Mouse (Mus musculus) midbrain, embryonic 13.5 days (tissue): Measurements from ENCODE around the gene Pld6. TPM values are rescaled to one million over a fixed set of nuclear protein-coding genes. Genes with fewer than 3 reads are reported as not detected.
A peak's percentile ranks its signal among the peaks of the same experiment; 100 is the strongest.

ENCODE experiments used
- ATAC-seq: fragments of 200-750 bp; cut with Nextera tagmentation; 2 replicates; pipeline ENCODE4 v1.8.0; 2017; ENCODE audit warnings: mild to moderate bottlenecking, moderate TSS enrichment, moderate library complexity
- H3K27ac ChIP-seq: fragments of 300-500 bp; sonication (generic); 2 replicates; pipeline ENCODE4 v1.5.1; 2015; ENCODE audit warnings: inconsistent platforms, mild to moderate bottlenecking, moderate library complexity
- H3K27me3 ChIP-seq: fragments of 300-500 bp; sonication (generic); 2 replicates; pipeline ENCODE4 v1.6.1; 2015; ENCODE audit warnings: mild to moderate bottlenecking, inconsistent platforms
- H3K36me3 ChIP-seq: fragments of 300-500 bp; sonication (generic); 2 replicates; pipeline ENCODE4 v1.6.1; 2015; ENCODE audit warnings: mild to moderate bottlenecking, inconsistent platforms
- H3K4me1 ChIP-seq: fragments of 300-500 bp; sonication (generic); replicated peaks from 2 replicates; pipeline ENCODE4 v1.6.1; 2015; ENCODE audit warnings: inconsistent platforms
- H3K4me2 ChIP-seq: fragments of 300-500 bp; sonication (generic); replicated peaks from 2 replicates; pipeline ENCODE4 v1.6.1; 2015; ENCODE audit warnings: moderate library complexity, mild to moderate bottlenecking, inconsistent platforms
- H3K4me3 ChIP-seq: fragments of 300-500 bp; sonication (generic); replicated peaks from 2 replicates; pipeline ENCODE4 v1.5.1; 2015; ENCODE audit warnings: mild to moderate bottlenecking, inconsistent platforms
- H3K9ac ChIP-seq: fragments of 300-500 bp; sonication (generic); replicated peaks from 2 replicates; pipeline ENCODE4 v1.6.1; 2015; ENCODE audit warnings: mild to moderate bottlenecking, inconsistent platforms
- H3K9me3 ChIP-seq: fragments of 300-500 bp; sonication (generic); 2 replicates; pipeline ENCODE4 v1.6.1; 2016; ENCODE audit warnings: mild to moderate bottlenecking, inconsistent platforms
- WGBS: fragments of 180-500 bp; shearing (Covaris S2); methylation state at CpG from one replicate; pipeline ENCODE4 v1.1.7; 2015; 5-methylcytosine and 5-hydroxymethylcytosine counted together
- polyA plus RNA-seq: library from polyadenylated mRNA; unstranded; fragments of >200 nt; fragmentation: Nextera tagmentation; extraction: Ambion mirVana; gene quantifications from 2 replicates; pipeline ENCODE4 v1.2.1, GENCODE M21; 2015

The Pld6 gene
- 2.4 and 2.7 TPM in 2 replicates for polyA plus RNA-seq

DNA sequence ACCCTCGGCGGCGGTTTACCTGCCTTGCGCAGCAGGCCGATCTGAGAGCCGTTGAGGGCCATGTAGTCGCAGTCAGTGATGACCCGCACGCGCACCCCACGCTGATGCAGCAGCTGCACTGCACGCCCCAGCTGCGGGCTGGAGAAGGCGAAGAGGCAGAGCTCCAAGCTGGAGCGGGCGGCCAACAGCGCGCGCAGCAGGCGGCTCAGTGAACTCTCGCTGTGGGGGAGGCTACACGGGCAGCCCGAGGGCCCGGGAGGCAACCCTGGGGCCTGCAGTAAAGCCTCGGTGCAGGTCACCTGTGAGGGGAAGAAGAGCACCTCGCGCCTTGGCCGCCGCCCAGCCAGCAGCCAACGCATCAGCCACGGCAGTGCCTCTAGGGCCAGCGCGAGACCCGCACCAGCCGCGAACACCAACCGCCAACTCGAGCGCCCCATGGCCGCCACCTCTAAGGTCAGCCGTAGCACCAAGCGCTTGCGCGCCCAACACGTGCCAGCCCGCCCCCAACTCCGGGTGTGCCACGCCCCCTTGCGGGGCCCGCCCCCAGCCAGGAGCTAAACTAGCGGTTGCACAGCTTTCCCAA is at the start of gene Pld6:
TSS of gene Pld6 (minus strand) at position 447 of the 583 bp plus-strand sequence.
- Histone ChIP-seq H3K27me3 (peaks cover 18% of the 10 kb centered on the region), H3K9ac (peak within 1 kb of the TSS; percentile 59), H3K36me3 (peaks cover 13% of the 10 kb centered on the region), H3K4me3 (peak within 1 kb of the TSS; percentile 46), H3K4me1 (peaks cover 10% of the 10 kb centered on the region), H3K27ac (no peak within 1 kb of the TSS), H3K4me2 (peak within 1 kb of the TSS; percentile 88), H3K9me3 (no peaks in the 10 kb centered on the region)
- peak; percentile 85 for ATAC-seq
- WGBS: 2% methylated on average over 51 of the region's 51 CpGs

DNA sequence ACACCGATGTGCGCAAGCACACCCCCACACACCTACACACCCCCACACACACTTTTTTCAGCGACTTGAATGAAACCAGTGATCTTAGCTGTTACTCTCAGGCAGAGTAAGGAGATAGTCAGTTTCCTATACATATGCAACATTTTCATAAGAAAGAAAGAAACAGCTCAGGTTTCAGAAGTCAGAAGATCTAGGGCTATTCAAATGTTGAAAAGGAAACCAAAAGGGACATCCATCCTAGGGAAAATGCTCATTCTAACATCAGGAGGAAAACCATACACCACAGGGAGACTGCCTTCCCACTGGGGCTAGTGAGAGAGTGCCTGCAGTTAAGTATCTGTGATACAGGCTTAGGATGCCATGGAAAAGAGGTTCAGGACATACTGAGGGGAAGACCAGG is 34.2 kb upstream of the Pld6 start:
- WGBS: 88% methylated on average over 3 of the region's 3 CpGs
- no peak overlapping the region for H3K27ac ChIP-seq
- H3K4me1 ChIP-seq: no peaks in the 10 kb centered on the region
- ATAC-seq: no peak
- no peak overlapping the region for H3K9ac ChIP-seq
- no peak overlapping the region for H3K4me3 ChIP-seq
- H3K9me3 ChIP-seq: no peaks in the 10 kb centered on the region
- H3K27me3 ChIP-seq: no peaks in the 10 kb centered on the region
- H3K36me3 ChIP-seq: peaks cover 95% of the 10 kb centered on the region
- H3K4me2 ChIP-seq: no peak overlapping the region

DNA sequence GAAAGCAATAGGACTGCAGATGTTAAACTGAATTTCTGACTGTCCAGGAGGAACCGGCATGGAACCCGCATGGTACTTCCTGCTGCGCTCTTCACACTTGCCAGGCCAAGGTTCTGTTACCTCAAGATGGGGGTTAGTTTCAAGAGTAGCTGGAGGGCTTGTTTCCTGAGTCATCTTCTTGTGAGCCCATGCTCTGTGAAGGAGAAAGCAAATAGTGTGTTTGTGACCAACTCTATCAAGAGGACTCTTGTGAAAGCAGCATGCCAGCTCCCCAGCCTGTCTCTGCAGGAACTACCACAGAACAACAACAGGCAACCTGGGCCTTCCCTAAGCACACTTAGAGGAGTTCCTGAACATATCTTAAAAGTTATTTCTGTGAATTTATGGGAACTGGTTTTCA is 30.5 kb upstream of the Pld6 start:
- H3K9ac ChIP-seq: no peak overlapping the region
- no peak overlapping the region for H3K4me3 ChIP-seq
- H3K4me1 ChIP-seq: no peaks in the 10 kb centered on the region
- peaks cover 72% of the 10 kb centered on the region for H3K36me3 ChIP-seq
- WGBS: 97% methylated on average over 3 of the region's 3 CpGs
- H3K9me3 ChIP-seq: no peaks in the 10 kb centered on the region
- no peak for ATAC-seq
- H3K27me3 ChIP-seq: no peaks in the 10 kb centered on the region
- no peak overlapping the region for H3K4me2 ChIP-seq
- H3K27ac ChIP-seq: no peak overlapping the region

DNA sequence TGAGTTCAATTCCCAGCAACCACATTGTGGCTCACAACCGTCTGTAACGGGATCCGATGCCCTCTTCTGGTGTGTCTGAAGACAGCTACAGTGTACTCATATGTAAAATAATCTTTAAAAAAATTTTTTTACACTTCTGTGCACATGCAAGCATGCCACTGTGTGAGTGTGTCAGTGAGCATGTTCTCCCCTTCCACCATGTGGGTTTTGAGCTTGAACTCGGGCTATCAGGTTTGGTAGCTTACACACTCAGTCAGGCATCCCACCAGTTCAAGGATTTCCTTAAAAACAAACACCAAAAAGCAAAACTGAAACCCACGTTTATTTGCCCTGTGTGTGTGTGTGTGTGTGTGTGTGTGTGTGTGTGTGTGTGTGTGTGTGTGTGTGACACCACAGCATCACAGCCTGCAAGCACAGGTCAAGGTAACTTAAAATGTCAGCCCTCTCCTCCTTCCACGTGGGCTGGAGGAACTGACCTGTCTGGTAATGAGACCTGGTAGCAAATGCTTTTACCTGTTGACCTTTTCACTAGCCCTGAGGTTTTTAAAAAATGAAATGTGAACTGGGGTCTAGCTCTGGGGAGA is 28.1 kb upstream of the Pld6 start:
- 93% methylated on average over 6 of the region's 6 CpGs for WGBS

DNA sequence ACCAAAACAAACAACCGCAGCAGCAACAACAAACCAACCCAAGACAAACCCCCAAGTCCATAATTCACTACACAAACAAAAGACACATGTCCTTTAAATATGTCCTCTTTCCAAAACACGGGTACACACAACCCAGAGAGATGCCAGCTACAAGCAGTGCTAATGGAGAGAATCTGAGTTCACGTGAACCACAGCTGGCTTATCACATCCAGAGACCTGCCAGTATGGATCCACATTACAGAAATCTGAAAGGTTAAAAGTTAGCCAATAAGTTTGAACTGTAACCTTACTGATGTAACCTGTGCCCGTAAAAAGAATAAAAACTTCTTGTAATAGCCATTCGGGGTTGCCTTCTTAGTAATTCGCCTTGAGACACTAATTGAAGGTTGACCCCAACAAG is 27.5 kb upstream of the Pld6 start:
- H3K9me3 ChIP-seq: no peaks in the 10 kb centered on the region
- H3K9ac ChIP-seq: no peak overlapping the region
- no peak overlapping the region for H3K4me2 ChIP-seq
- ATAC-seq: no peak
- no peak overlapping the region for H3K4me3 ChIP-seq
- H3K27me3 ChIP-seq: no peaks in the 10 kb centered on the region
- peaks cover 45% of the 10 kb centered on the region for H3K36me3 ChIP-seq
- no peaks in the 10 kb centered on the region; the same call in 1 of the 2 replicates for H3K4me1 ChIP-seq
- no peak overlapping the region for H3K27ac ChIP-seq
- 94% methylated on average over 6 of the region's 6 CpGs for WGBS

More for the DNA sequence above, 28.1 kb upstream of the Pld6 start:
- no peaks in the 10 kb centered on the region for H3K9me3 ChIP-seq
- H3K36me3 ChIP-seq: peaks cover 51% of the 10 kb centered on the region
- no peaks in the 10 kb centered on the region for H3K27me3 ChIP-seq
- no peak overlapping the region for H3K4me2 ChIP-seq
- no peak overlapping the region for H3K27ac ChIP-seq
- H3K9ac ChIP-seq: no peak overlapping the region
- no peaks in the 10 kb centered on the region; the same call in 1 of the 2 replicates for H3K4me1 ChIP-seq
- ATAC-seq: no peak
- H3K4me3 ChIP-seq: no peak overlapping the region

DNA sequence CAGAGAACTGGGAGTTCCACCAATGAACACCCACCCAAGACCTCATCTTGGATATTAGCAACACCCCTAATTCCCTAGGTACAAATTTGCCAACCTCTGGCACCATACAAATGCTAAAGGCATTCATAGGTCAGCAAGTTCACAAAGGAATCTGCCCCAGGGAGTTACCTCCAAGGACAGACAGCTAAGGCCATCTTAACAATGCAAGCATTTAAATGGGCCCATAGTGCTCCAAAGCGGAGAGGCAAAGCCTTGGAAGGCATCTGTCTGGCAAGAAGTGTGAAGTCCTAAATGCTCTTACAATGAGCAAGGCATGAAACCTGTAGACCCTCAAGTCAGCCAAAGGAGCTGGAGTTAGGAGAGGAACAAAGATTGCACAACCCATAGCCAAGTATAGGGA is 26.9 kb upstream of the Pld6 start:
- Histone ChIP-seq H3K27me3 (no peaks in the 10 kb centered on the region), H3K9me3 (no peaks in the 10 kb centered on the region), H3K4me3 (no peak overlapping the region), H3K27ac (no peak overlapping the region), H3K4me1 (peaks cover under 1% of the 10 kb centered on the region), H3K36me3 (peaks cover 39% of the 10 kb centered on the region), H3K9ac (no peak overlapping the region), H3K4me2 (no peak overlapping the region)
- 85% methylated on average over 1 of the region's 1 CpGs for WGBS
- ATAC-seq: no peak

DNA sequence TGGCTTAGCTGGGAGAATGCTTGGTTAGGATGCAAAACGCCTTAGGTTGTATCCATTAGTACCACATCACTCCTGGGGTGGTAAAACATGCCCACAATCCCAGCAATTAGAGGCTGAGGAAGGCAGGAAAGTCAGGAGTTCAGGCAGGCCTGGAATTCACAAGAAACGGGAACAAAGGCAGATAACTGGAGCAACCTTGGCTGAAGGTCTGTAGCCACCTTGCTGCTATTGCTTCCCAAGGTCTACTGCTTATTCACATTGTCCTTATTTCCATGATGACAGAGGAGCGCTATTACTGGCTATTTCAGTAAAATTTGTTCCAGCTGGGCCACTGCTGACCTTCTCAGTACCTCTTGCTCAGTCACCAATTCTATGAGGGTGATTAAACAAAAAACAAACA is 25.8 kb upstream of the Pld6 start:
- no peak overlapping the region for H3K4me3 ChIP-seq
- H3K36me3 ChIP-seq: peaks cover 29% of the 10 kb centered on the region
- H3K9me3 ChIP-seq: no peaks in the 10 kb centered on the region
- no peak overlapping the region for H3K27ac ChIP-seq
- ATAC-seq: no peak
- no peak overlapping the region for H3K4me2 ChIP-seq
- no peak overlapping the region for H3K9ac ChIP-seq
- H3K4me1 ChIP-seq: peaks cover 10% of the 10 kb centered on the region
- no peaks in the 10 kb centered on the region for H3K27me3 ChIP-seq
- WGBS: 85% methylated on average over 3 of the region's 3 CpGs

DNA sequence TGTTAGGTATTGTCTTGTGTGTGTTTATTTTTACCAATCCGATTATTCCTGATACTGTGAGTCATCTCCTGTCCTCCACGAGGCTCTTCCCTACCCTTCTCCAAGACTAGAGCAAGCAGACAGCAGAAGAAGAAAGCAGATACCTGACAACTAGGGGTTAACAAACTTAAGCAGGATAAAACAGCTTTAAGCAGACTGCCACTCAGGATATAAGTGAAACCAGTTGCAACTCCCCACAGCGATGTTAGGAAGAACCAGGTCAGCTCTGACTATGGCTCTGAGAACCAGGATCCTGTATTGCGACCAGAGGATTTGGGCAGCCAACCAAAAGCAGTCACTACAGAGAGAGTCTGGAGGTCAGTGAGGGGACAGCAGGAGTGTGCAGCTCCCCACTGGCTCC is 23.8 kb upstream of the Pld6 start:
- Histone ChIP-seq H3K27me3 (no peaks in the 10 kb centered on the region), H3K9me3 (no peaks in the 10 kb centered on the region), H3K27ac (no peak overlapping the region), H3K4me2 (0 out of 2 replicates have a peak overlapping the region, but pooled peaks have one; percentile 78), H3K9ac (no peak overlapping the region), H3K4me3 (no peak overlapping the region), H3K4me1 (peaks cover 21% of the 10 kb centered on the region), H3K36me3 (peaks cover 23% of the 10 kb centered on the region)
- WGBS: 80% methylated on average over 4 of the region's 4 CpGs
- ATAC-seq: no peak

DNA sequence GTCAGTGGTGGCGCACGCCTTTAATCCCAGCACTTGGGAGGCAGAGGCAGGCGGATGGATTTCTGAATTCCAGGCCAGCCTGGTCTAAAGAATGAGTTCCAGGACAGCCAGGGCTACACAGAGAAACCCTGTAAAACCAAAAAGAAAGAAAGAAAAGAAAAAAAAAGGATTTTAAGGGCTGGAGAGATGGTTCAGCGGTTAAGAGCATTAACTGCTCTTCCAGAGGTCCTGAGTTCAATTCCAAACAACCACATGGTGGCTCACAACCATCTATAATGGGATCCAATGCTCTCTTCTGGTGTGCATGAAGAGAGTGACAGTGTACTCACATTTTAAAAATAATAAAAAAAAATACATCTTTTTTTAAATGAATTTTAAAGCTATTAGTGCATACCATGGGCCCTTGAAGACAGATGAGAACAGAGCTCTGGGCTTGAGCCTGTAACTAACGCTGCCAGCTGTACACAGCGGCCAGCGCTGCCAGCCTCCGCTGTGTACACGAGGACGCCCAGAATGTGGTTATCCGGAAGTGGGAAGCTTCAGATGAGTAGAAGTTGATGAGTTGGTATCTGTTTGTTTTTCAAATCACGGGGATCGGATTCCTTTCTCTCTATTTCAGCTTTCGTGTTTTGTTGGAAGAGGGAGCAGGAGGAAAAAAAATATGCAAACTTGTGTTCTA is 23.2 kb upstream of the Pld6 start:
- H3K4me1 ChIP-seq: peaks cover 21% of the 10 kb centered on the region
- peak overlapping the region; percentile 99 for H3K27ac ChIP-seq
- peak overlapping the region; percentile 63 for H3K4me3 ChIP-seq
- H3K9ac ChIP-seq: peak overlapping the region; percentile 88
- peak overlapping the region; percentile 78 for H3K4me2 ChIP-seq
- 68% methylated on average over 14 of the region's 14 CpGs for WGBS
- 0 out of 2 replicates have a peak, but pooled peaks have one; percentile 9 for ATAC-seq
- H3K9me3 ChIP-seq: no peaks in the 10 kb centered on the region
- H3K36me3 ChIP-seq: peaks cover 23% of the 10 kb centered on the region
- H3K27me3 ChIP-seq: no peaks in the 10 kb centered on the region

DNA sequence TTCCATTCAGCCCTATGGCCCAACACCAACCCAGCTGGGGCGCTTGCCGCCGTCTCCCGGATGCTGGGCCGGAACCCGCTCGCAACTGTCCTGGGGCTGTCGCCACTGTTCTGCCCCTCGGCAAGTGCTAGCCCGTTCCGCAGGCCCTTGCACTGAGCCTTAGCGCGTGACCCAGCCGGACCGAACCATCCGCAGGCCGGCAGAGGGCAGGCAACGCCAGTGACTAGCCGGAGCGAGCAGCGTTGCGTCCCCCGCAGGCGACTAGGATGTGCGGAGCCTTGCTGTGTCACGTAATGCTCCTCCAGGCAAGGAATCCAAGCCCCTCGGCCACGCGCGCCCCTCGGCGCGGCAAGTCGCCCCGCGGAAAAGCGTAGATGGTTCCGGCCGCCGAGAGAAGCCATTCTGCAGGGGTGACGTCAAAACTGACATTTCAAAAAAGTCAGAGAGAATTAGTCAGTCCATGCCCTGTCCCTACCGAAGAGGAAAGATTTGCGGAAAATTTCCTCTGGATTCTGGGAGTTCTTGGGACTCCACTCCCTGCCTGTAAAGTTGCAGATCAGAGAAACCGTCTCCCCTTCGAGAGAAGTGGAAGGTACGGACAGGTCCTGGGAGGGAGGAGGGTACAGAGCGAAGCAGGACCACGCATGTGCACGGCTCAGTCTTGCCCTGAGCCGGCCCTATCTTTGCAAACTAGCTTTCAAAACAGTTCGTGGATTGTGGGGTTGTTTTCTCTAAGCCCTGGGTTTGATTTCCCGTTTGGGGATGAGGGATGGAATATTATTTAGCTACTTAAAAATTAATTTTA is 22.4 kb upstream of the Pld6 start, which contains the start of gene Flcn:
TSS of gene Flcn (minus strand) at position 347 of the 805 bp plus-strand sequence.
- Histone ChIP-seq H3K9me3 (no peaks in the 10 kb centered on the region), H3K4me3 (peak within 1 kb of the TSS; percentile 63), H3K27me3 (no peaks in the 10 kb centered on the region), H3K36me3 (peaks cover 25% of the 10 kb centered on the region), H3K9ac (peak within 1 kb of the TSS; percentile 88), H3K4me1 (peaks cover 21% of the 10 kb centered on the region), H3K27ac (peak within 1 kb of the TSS; percentile 99), H3K4me2 (peak within 1 kb of the TSS; percentile 78)
- WGBS: under 1% methylated on average over 52 of the region's 52 CpGs
- peak; percentile 97 for ATAC-seq

DNA sequence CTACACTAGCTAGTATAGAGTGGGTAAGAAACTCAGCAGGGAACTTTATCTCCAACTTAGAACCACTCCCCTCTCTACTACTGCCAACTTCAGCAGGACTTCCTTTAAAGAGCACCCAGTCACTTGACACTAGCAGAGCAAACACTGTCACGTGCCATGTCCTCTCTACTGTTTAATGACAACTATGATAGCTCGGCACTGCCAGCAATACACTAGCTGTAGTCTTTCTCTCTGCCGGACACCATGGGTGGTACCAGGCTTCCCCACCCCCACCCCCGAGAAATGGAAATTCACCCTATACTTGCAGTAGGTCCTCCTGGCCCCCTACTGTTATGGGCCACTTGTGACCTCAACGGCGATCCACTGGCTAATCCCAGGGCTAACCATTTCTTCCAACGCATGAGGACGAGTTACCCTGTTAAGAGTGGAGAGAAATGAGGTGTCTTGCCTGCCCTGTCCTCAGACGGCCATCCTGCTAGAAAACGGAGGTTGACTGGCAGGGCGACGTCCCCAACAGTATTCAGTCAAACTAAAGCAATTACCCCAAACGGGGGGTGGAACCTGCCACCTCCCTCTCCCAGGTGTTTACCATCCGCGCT is 21.7 kb upstream of the Pld6 start:
- Histone ChIP-seq H3K9ac (peak overlapping the region; percentile 88), H3K27me3 (no peaks in the 10 kb centered on the region), H3K4me2 (peak overlapping the region; percentile 78), H3K27ac (peak overlapping the region; percentile 99), H3K4me1 (peaks cover 21% of the 10 kb centered on the region), H3K9me3 (no peaks in the 10 kb centered on the region), H3K36me3 (peaks cover 32% of the 10 kb centered on the region), H3K4me3 (peak overlapping the region; percentile 63)
- peak; percentile 8; the same call in 1 of the 2 replicates for ATAC-seq
- under 1% methylated on average over 15 of the region's 15 CpGs for WGBS
